Mouse (Mus musculus) megakaryocyte progenitor cell, adult 5-6 weeks (primary cell): ENCODE measurements around the gene Esam. TPM values are rescaled to one million over a fixed set of nuclear protein-coding genes. Genes with fewer than 3 reads are reported as not detected.

Experiments
- ATAC-seq: replicated peaks from 2 replicates; pipeline ENCODE4 v1.8.0; 2016; ENCODE audit warnings: mild to moderate bottlenecking, moderate TSS enrichment, inconsistent platforms; ENCODE audit not compliant: poor library complexity
- total RNA-seq, 2 experiments: library from RNA; stranded (forward) in 1 of 2; stranded (reverse) in 1 of 2; fragments of 157-497, 149-512 nt in 1 of 2; fragments of 200-1000 nt in 1 of 2; gene quantifications; 2 replicates each; pipeline versions ENCODE4 v1.2.3 to v1.2.4; 2015 to 2017

The Esam gene
- total RNA-seq (2015) (0.34 and 0.94 TPM in 2 replicates), total RNA-seq (2017) (0.29 and 0.57 TPM in 2 replicates)

- ATAC-seq: peak; percentile 26; the same call in 1 of the 2 replicates
Observed at GRCm38 (mm10) chr9:37527396-37528224, at the start of gene Esam. TSS of gene Esam (plus strand) at chr9:37528078.

- no peak for ATAC-seq
Observed at GRCm38 (mm10) chr9:37485146-37485545, 42.7 kb upstream of the Esam start.

- ATAC-seq: no peak
Observed at GRCm38 (mm10) chr9:37488041-37488440, 39.8 kb upstream of the Esam start.

GRCm38 (mm10) chr9:37488611-37489396, 39.1 kb upstream of the Esam start, which contains the start of gene Msantd2:
TSS of gene Msantd2 (plus strand) at chr9:37489319.
- ATAC-seq: peak; percentile 79

DNA sequence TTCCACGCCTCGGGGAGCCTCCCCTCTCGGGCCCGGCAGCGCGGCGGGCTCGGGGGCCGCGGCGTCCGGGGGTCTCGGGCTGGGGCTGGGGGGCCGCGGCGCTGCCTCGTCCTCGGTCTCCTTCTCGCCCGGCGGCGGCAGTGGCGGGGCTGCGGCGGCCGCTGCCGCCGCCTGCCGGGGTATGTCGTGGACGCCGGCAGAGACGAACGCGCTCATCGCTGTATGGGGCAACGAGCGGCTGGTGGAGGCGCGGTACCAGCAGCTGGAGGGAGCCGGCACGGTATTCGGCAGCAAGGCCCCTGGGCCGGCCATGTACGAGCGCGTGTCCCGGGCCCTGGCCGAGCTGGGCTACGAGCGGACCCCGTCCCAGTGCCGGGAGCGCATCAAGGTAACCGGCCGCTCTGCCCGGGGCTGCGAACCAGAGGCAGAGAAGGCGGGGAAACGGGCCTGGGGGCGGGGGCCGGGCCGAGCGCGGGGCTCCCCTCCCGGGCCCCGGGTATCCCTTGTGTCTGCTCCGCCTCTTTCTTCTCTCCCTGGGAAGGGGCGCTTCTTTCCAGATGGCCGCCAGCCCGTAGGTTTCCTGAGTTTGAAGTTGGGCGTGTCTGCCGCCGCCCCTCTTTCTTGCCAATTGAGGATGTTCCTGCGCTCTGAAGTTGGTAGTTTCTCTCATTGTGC, 38.3 kb upstream of the Esam start:
- peak; percentile 59 for ATAC-seq

DNA sequence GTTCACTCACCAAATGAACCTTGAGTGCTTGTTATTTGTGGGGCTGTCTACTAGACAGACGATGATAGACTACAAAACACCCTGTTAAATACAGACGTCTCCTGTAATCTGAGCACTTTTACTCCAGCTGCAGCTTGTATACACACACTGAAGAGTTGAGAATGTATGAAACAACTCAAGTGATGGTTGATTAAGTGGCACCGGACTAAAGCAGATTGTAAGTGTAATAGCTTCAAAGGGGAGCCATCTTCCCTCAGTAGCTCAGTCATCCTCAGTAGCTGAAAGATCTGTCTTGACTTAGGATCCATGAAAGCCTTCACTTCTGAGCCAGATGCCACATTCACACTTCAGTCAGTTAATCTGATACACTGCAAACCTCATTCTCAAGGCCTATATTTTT, 32.1 kb upstream of the Esam start:
- ATAC-seq: no peak

DNA sequence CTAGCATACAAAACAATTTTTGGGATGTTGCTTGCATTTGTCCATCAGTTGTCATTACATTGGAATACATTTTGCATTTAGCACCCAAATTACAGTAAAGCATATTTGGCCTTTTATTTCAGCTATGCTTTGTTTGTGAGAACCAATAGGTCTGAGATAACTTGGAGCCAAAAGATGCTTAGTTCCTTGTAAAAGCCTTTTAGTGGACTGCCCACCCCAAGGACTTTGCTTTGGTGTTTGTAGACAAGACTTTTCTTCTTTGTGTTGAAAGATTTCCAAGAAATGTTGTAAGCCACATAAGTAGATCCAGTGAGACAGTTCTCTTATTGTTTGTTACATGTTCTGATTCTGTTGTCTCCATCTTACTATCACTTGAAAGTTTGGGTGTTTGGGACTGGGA, 31.6 kb upstream of the Esam start:
- no peak for ATAC-seq

GRCm38 (mm10) chr9:37500201-37500600, 27.7 kb upstream of the Esam start:
- ATAC-seq: no peak

GRCm38 (mm10) chr9:37501170-37501569, 26.7 kb upstream of the Esam start:
- ATAC-seq: no peak

DNA sequence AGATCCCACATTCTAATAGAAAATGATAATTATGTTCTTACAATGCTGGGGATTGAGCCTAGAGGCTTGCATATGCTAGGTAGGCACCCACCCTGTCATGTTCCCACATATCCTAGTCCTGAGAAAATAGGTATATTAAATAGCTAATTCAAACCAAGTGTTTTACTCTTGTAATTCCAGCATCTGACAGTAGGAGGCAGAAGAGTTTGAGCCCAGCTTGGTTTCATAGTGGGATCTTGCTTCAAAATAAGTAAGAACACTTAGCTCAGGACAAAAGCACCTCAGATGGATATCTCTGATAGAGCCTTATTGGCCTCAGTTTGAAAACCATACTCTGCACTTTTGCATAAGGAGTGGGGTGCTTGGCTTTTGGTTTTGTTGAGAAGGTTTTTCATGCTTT, 23.5 kb upstream of the Esam start:
- 0 out of 2 replicates have a peak, but pooled peaks have one; percentile 23 for ATAC-seq

DNA sequence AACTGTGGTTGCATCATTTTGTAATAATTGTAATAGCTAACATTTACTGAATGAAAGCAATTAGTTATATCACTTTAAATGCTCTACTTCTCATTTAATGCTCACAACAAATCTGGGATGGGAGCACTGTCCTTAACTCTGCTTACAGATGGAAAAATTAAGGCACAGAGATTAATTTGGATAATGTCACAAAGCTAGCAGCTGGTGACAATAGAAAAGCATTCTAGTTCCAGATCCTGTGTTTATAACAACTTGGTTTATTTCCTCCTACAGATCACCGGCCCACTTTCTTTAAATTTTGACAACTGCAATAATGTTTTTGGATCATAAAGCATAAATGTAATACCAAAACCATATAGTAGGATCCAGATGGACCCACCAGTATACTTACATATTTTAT, 21.9 kb upstream of the Esam start:
- no peak for ATAC-seq

GRCm38 (mm10) chr9:37512097-37512496, 15.8 kb upstream of the Esam start:
- peak; percentile 88 for ATAC-seq

DNA sequence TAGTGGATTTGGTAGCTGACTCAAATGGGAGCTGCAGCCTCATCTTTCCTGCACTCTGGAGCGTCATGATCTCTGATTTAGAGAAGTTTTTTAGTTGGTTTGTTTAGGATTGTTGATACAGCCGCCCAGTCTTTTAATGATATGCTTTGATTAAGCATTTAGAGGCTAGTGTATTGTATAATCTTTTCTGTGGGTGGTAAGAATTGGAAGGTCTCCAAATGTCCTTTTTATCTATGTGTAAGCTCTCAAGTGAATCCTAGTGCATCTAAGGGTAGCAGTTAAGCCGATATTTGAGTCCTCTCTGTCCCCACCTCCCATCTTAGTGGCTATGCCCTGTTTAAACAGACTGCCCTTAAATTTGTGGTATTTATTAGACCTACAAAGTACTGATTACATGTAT, 13.4 kb upstream of the Esam start:
- no peak for ATAC-seq

DNA sequence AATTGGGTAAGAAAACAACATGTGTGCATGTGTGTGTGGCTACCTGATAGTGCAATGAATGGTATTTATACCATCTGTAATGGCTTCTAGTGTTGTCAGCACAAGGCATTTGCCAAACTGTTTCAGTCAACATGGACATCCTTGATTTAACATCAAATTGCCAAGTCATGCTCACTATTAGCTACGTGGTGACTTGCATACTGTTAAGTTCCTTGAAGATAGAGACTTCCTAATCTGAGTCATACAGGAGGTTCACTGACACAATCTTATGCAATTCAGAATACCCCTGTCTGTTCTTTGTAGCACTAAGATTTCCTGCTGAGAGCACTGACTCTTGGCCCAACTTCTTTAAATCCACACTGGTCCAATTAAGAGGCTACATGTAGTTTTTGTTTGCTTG, 10.4 kb upstream of the Esam start:
- peak; percentile 97 for ATAC-seq

DNA sequence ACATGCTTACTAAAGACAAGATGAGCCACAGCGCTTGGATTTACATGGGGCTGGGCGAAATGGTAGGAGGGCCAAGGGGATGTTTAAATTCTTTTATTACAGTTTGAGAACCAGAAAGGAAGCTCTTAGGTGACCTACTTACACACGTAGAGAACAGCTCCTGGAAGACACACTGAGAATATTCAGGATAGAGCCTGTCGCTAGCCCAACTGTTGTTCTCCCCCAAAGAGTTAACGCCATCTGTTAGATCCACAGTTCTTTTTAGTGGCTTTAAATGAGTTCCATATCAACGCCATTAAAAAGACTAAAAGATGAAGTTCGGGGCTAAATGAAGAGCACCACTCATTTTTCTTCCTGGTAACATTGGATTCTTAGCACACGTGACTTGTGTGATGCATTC, 8.9 kb upstream of the Esam start:
- no peak for ATAC-seq

- no peak for ATAC-seq
Observed at GRCm38 (mm10) chr9:37519995-37520394, 7.9 kb upstream of the Esam start.

GRCm38 (mm10) chr9:37525461-37525860, 2.4 kb upstream of the Esam start:
- ATAC-seq: no peak

GRCm38 (mm10) chr9:37526443-37527395, 1.2 kb upstream of the Esam start:
- ATAC-seq: peak; percentile 27

DNA sequence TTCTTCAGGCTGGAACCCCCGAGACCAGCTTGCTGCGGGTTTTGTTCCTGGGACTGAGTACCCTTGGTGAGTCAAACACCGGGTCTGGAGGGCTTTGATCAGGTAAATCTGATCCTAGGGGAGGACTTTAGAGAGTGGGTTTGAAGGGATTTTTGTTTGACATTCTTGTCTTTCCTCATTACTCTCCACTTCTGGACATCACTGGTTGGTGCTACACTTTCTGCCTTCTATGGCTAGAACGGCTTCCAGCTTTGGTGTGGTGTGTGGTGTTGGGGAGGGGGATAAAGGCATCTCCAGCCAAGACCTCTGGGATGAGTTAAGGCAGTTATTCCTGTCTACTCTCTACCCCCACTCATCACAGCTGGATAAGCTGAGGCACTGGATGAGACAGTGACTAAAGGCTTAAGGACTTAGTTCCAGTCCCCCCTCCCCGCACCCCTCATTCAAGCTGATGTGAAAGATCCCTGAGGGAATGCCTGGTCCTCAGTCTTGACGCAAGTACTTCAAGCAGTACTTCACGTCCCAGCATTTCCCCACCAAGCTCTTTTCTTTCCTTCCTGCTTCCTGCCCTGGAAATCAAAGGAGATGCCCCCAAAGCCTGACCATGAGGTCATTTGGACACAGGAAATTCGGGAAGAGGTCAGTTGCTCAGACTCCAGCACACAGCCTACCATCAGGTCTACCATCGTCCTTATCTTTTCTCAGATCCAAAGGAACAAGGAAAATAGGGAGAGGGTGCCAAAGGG, 520 bp downstream of the Esam start:
- no peak for ATAC-seq
